Mouse (Mus musculus) splenic B cell, adult 2 months (primary cell): ENCODE results near the gene Catsperg1.
"Not testable (repeated sequence)": the region's sequence is repeated elsewhere in the genome, so short reads cannot be mapped to it uniquely, and the experiment has no call there.

Experiments
- DNase-seq: peaks from one replicate; pipeline ENCODE4 v3.0.0-alpha.2; 2011; ENCODE audit warnings: low read depth, low spot score
- H3K27me3 ChIP-seq: 2 replicates; pipeline ENCODE4 v1.6.1; 2012; ENCODE audit warnings: mild to moderate bottlenecking, low read length, moderate library complexity, mixed read lengths; ENCODE audit not compliant: control insufficient read depth, poor library complexity, insufficient read depth, severe bottlenecking
- H3K36me3 ChIP-seq: 2 replicates; pipeline ENCODE4 v1.6.1; 2012; ENCODE audit warnings: mild to moderate bottlenecking, low read length, moderate library complexity, mixed read lengths; ENCODE audit not compliant: control insufficient read depth, poor library complexity, insufficient read depth, severe bottlenecking

Gene Catsperg1

GRCm38 (mm10) chr7:29212199-29212765 lies 1.6 kb downstream of the Catsperg1 start:
- no peaks in the 10 kb centered on the region for H3K36me3 ChIP-seq
- H3K27me3 ChIP-seq = no peaks in the 10 kb centered on the region
- DNase-seq = no peak

GRCm38 (mm10) chr7:29211415-29212198 lies 2.2 kb downstream of the Catsperg1 start:
- Histone ChIP-seq H3K27me3 (no peaks in the 10 kb centered on the region), H3K36me3 (no peaks in the 10 kb centered on the region)
- peak; percentile 94 for DNase-seq

GRCm38 (mm10) chr7:29211013-29211412 lies 2.8 kb downstream of the Catsperg1 start:
- H3K36me3 ChIP-seq, DNase-seq, H3K27me3 ChIP-seq: not testable (repeated sequence)

- no peaks in the 10 kb centered on the region for H3K27me3 ChIP-seq
- DNase-seq = peak; percentile 18
- H3K36me3 ChIP-seq = no peaks in the 10 kb centered on the region
These were observed 11.3 kb downstream of the Catsperg1 start for GRCm38 (mm10) chr7:29202577-29202976.

GRCm38 (mm10) chr7:29194230-29194629 lies 19.6 kb downstream of the Catsperg1 start:
- not testable (repeated sequence) for H3K36me3 ChIP-seq, H3K27me3 ChIP-seq, DNase-seq

GRCm38 (mm10) chr7:29181323-29181722 lies 32.5 kb downstream of the Catsperg1 start:
- not testable (repeated sequence) for H3K27me3 ChIP-seq, DNase-seq, H3K36me3 ChIP-seq

- DNase-seq = no peak
- Histone ChIP-seq H3K27me3 (no peaks in the 10 kb centered on the region), H3K36me3 (no peaks in the 10 kb centered on the region)
These were observed 33.0 kb downstream of the Catsperg1 start for GRCm38 (mm10) chr7:29180854-29181236.

GRCm38 (mm10) chr7:29180077-29180853 lies 33.6 kb downstream of the Catsperg1 start, which contains the start of gene Psmd8:
TSS of gene Psmd8 (minus strand) at chr7:29180701.
- no peaks in the 10 kb centered on the region for H3K27me3 ChIP-seq
- peak; percentile 98 for DNase-seq
- no peaks in the 10 kb centered on the region for H3K36me3 ChIP-seq

GRCm38 (mm10) chr7:29179323-29179722 lies 34.5 kb downstream of the Catsperg1 start:
- peak; percentile 68 for DNase-seq
- H3K36me3 ChIP-seq = peaks cover 4% of the 10 kb centered on the region; the same call in 1 of the 2 replicates
- H3K27me3 ChIP-seq = no peaks in the 10 kb centered on the region

- H3K27me3 ChIP-seq = no peaks in the 10 kb centered on the region
- H3K36me3 ChIP-seq = peaks cover 5% of the 10 kb centered on the region; the same call in 1 of the 2 replicates
- peak; percentile 46 for DNase-seq
These were observed 35.7 kb downstream of the Catsperg1 start for GRCm38 (mm10) chr7:29178106-29178505.

GRCm38 (mm10) chr7:29172390-29173016 lies 41.3 kb downstream of the Catsperg1 start:
- Histone ChIP-seq H3K27me3 (no peaks in the 10 kb centered on the region; the same call in 1 of the 2 replicates), H3K36me3 (peaks cover 5% of the 10 kb centered on the region; the same call in 1 of the 2 replicates)
- no peak for DNase-seq

- H3K36me3 ChIP-seq = peaks cover 5% of the 10 kb centered on the region; the same call in 1 of the 2 replicates
- H3K27me3 ChIP-seq = no peaks in the 10 kb centered on the region; the same call in 1 of the 2 replicates
- DNase-seq = peak; percentile 17
These were observed 42.2 kb downstream of the Catsperg1 start for GRCm38 (mm10) chr7:29171562-29172097.

- peaks cover 5% of the 10 kb centered on the region; the same call in 1 of the 2 replicates for H3K36me3 ChIP-seq
- no peaks in the 10 kb centered on the region; the same call in 1 of the 2 replicates for H3K27me3 ChIP-seq
- peak; percentile 63 for DNase-seq
These were observed 42.9 kb downstream of the Catsperg1 start for GRCm38 (mm10) chr7:29170755-29171561.
